Mouse (Mus musculus): ENCODE data around the gene Orai3.
A peak's percentile ranks its signal among the peaks of the same experiment; 100 is the strongest.
"Not testable (repeated sequence)": the region's sequence is repeated elsewhere in the genome, so short reads cannot be mapped to it uniquely, and the experiment has no call there.

Orai3 gene

DNA sequence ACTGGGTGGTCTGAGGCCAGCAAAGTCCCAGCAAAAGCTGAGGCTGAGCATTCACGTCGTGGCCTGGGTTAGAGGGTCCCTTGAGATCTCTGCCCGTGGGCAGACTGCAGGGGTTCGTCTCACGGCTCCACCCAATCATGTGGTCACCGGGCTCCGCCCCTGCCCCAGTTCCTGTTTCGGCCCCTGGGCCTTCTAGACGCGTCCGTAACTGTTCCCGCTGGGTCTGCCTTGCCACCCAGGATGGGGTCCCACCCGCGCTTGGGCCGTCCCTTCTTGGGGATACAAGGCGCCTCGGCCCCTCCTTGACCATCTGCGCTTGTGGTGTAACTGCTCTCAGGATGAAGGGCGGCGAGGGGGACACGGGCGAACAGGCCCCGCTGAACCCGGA is at the start of gene Orai3:
Orai3 (plus strand) TSS at position 165 of the 388 bp plus-strand sequence.
- peak; percentile 88 for DNase-seq (ENCODE audit: low read depth, low spot score)

DNA sequence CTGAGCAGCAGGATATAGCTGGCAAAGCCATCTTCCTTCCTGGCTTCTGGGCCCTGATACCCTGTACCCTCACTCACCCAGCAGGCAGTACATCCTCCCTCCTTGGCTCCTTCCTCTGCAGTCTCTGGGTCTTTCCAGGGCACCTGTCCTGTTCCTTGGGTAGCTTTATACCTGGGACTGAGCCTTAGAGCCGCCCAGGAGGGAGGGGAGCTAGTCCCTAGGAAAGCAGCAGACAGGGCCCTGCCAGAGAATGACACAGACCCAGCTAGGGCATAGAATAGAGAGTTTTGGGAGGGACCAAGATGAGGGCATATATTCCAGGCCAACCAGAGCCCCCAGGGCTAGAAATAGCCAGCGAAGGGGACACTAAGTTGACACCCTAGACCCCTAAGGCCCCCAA is 44.1 kb upstream of the Orai3 start:
- DNase-seq (ENCODE audit: low read depth, low spot score): no peak

DNA sequence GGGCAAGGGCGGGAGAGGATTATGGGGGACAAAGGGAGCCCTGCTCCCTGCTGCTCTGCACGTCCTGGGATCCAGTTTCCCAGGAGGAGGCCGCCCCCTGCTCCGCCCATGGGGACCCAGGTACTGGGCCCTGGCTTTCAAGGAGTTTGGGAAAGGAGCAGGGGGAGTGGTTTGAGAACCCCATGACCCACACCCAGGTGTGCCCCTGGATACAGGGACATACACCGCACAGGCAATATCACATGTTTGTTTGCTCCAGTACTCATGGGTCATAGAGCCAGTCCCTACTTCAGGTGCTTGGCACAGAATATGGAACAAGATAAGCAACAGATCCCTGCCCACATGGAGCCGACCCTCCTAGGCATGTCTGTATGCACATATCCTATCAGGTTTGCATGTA is 43.7 kb upstream of the Orai3 start:
- DNase-seq (ENCODE audit: low read depth, low spot score): no peak

DNA sequence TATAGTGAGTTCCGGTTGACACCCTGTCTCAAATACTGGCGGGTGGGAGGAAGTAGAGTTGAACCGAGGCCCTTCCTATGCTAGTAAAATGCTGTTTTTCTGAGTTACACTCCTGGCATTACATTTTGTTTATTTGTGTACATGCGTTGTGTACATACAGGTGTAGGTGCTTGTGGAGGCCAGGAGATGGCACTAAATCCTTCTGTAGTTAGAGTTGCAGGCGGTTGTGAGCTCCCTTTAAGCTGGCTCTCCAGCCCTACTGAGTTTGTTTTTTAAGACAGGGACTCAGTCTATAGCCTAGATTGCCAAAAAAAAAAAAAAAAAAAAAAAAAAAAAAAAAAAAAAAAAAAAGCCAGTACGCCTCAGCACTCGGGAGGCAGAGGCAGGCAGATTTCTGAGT is 41.7 kb upstream of the Orai3 start:
- DNase-seq (ENCODE audit: low read depth, low spot score): no peak

DNA sequence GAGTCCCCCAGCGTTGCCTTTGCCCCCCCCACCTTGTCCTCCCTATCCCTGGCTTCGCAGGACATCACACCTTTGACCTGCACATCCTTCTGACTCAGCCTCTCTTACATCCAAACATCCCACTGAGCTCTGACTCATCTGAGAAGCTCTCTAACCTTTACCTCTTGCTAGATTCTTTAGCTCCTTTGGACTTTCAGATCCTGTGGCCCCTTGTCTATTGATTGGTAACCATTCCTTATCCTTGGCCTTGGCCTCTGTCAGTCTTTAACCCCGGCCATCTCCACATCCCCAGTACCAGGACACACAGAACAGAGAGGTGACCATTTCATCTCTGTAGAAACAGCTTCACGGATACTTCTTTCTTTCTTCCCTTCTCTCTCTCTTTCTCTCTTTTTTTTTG is 39.4 kb upstream of the Orai3 start:
- no peak for DNase-seq (ENCODE audit: low read depth, low spot score)

DNA sequence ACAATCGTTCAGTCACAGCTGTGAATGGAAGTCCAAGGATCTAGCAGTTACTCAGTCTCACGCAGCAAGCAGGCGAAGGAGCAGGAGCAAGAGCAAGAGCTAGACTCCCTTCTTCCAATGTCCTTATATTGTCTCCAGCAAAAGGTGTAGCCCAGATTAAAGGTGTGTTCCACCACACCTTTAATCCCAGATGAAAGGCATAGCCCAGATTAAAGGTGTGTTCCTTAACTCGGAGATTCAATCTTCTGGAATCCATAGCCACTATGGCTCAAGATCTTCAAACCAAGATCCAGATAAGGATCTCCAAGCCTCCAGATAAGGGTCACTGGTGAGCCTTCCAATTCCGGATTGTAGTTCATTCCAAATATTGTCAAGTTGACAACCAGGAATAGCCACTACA is 37.5 kb upstream of the Orai3 start, which contains the start of gene Ctf2:
Ctf2 (minus strand) TSS at position 101 of the 400 bp plus-strand sequence.
- DNase-seq (ENCODE audit: low read depth, low spot score): not testable (repeated sequence)

DNA sequence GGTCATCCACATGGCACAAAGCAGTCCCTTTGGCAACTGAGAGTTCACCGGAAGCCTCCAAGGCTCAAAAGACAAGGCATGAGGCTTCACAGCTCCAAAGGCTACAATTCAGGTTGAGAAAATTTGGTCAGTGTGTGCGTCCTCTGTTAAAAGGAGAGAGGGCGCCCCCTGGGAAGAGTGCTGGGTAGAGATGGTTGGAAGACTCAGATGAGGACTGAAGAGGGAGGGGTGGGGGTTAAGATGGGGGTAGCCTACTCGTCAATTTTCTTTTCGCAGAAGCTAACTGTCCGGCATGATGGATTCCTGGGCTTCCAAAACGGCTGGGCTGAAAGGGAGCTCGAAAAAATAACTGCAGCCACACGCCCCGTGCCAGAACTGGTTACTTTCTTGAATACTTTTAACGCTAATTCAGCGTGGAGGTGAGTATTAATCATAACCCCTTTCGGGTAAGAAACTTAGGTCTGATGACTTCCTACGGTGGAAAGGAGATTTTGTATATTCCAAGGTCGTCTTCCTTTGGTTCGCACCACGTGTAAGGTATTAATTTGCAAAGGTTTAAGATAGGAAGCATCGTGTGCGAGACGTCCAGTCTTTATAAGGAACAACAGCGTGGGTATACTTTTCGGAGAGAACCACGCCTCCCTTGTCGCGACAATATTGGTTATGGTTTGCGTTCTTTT is 25.1 kb upstream of the Orai3 start, which contains the start of gene Fbxl19:
Fbxl19 (plus strand) TSS at position 178 of the 680 bp plus-strand sequence.
- peak; percentile 88 for DNase-seq (ENCODE audit: low read depth, low spot score)

DNA sequence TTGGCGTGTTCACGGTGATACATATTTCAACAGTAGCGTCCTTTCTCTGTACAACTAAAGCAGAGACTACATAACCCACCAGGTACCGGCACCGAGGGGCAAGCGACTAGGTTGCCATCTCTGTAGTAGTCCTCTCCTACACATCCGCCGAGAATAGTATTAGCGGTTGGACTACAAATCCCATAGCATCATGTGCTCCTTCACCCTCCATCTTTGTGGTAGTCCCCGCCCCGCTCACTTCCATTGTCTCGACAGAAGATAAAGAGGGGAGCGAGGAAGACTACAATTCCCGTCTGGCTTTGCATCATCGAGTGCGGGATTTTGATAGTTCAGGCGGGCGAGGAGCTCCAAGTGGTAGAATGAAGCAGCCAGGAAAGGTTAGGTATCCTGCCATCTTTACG is 24.4 kb upstream of the Orai3 start:
- DNase-seq (ENCODE audit: low read depth, low spot score): peak; percentile 100

DNA sequence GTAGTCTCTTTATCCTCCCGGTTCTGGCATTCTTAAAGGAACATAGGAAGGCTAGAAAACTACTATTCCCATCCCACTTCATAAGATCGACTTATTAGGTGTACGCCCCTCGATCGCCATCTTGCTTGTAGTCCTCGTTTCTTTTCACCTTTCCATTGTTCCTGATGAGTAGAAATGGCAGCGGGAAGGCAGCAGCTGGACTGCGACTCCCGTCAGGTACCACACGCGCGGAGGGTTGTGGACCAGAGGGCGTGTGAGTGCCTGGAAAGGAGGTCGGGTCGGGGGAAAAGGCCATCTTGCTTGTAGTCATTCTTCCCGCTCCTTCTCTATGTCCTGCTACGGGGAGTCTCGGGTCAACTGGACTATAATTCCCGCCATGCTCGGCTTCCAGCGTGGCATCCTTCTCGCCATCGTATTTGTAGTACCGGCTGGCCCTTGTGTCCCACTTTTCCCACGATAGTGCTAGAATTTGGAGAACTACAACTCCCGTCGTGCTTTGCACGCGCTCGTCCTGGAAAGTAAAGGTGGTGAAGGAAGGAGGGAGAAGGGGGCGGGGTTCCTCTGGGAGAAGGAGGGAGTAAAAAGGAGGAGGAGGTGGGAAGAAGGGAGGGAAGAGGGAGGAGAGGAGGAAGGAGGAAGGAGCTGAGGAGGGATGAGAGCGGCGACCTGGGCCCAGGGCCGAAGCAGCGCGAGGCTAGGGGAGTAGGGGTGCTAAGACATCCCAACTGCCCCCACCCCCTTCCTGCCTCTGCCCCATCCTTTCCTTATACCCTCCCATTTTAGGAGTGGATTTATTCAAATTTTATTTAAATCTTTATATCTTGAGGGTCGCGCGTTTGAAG is 23.7 kb upstream of the Orai3 start:
- DNase-seq (ENCODE audit: low read depth, low spot score): peak; percentile 100

DNA sequence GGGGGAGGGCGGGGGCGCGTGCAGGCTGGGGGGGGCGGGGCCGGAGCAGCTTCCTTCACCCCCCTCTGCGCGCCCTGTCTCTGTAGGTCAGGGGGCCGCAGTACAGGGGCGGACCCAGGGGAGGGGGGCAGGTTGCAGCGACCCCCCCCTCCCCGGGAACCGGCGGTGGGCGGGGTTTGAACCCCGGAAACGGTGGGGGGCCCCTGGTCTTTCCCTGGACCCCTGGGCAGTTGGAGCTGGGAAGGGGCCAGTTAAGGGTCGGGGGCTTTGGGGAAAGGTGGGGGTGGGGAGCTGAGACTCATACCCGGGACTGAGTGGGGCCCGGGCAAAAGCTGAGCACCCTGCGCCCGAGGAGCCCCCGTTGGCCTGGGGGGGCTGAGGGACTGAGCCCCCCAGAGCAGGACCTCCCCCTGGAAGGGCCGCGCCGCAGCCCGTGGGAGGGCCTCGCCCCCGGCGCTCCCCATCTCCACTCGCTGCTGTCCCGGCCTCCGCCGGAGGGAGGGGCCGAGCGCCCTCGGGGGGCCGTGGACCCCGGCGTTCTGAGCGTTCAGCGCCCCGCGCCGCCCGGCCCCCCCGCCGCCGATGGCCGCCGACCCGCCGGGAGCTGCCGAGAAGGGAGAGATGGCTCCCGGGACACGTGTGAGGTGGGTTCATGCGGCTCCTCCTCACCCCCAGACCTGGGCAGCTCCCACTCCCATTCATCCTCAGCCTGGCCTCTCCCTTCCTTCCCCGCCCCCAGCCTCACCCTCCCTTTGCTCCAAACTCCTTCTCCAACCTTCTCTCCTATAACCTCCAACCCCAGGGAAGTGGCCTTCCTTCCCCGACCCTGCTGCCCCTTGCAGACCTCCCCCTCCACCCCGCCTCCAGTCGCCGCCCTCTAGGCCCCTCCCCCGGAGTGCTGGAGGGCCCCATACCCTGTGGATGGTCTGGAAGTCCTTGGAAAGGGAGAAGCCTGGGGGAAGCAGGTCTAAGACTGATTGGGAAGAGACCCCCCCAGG is 22.8 kb upstream of the Orai3 start:
- DNase-seq (ENCODE audit: low read depth, low spot score): no peak

DNA sequence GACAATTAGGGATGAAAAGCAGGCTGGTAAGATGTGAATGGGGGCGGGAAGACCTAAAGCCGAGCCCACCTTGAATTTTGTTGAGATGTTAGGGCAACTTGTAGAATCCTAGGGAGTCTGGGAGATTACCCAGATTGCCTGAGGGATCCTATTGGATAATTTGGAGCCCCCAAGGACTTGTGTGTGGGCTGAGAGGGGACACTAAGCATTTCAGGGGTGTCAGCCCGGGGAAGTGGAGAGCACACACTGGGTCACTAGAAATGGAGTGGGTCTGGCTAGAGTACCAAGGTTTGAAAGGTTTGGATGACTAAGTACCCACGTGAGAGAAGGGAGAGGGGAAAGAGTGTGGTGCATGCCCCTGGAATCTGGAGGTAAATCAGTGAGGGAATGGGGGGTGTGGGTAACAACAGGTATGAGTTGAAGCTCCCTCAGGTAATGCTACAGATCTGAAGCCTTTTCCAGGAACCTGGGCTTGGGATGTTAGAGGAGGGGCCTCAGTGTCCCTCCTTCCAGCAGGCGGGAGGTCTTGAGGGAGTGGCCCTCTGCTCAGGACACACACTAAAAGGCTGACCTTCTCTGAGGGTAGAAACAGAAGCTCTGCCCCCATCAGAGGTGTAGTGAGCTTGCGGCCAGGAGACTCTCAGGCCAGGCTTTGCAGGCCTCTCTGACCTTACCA is 21.9 kb upstream of the Orai3 start:
- no peak for DNase-seq (ENCODE audit: low read depth, low spot score)

DNA sequence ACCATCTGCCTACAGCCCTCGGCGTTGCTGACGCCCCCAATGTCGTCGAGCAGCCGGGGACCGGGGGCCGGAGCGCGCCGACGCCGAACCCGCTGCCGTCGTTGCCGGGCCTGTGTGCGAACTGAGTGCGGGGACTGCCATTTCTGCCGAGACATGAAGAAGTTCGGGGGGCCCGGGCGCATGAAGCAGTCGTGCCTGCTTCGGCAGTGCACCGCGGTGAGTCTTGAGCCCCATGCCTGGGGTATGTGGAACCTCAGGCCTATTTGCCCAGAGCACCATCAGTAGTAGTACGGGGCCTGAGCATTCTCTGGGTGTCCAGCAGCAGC is 21.4 kb upstream of the Orai3 start:
- no peak for DNase-seq (ENCODE audit: low read depth, low spot score)

DNA sequence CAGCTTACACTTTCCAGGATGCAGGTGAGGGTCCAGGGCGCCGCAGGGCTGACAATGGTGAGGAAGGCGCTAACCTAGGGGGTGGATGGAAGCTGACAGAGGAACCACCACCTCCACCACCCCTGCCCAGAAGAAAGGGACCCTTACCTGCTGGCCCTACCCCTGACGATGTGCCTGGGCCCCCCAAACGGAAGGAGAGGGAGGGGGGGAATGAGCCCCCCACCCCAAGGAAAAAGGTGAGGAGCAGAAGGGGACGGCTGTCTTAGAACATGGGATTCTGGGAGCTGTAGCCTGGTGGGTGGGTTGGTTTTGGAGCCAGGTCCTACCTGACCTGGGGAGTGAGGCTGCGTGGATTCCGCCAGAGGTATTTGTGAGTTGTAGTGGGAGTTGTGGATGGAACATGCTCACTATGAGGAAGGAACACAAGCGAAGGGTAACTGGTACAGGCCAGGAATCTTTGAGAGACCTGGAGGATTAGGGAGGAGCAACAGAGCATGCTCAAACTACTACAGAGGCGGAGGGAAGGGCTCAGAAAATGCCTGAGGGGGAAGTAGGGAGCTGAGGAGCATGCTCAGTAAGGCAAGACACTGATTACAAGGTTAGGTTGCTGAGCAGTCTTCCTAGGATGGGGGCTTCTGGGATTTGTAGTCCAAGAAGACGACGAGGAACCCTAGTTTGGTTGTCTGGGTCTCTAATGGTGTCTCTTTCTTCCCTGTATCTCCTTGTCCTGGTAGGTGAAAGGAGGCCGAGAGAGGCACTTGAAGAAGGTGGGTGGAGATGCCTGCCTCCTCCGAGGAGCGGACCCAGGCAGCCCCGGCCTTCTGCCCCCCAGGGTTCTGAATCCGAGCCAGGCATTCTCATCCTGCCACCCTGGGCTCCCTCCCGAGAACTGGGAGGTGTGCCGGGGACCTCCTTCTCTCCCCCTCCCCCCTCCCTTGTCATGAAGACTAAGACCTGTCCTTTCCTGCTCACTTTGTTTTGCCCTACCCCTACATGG is 19.2 kb upstream of the Orai3 start:
- DNase-seq (ENCODE audit: low read depth, low spot score): peak; percentile 96

DNA sequence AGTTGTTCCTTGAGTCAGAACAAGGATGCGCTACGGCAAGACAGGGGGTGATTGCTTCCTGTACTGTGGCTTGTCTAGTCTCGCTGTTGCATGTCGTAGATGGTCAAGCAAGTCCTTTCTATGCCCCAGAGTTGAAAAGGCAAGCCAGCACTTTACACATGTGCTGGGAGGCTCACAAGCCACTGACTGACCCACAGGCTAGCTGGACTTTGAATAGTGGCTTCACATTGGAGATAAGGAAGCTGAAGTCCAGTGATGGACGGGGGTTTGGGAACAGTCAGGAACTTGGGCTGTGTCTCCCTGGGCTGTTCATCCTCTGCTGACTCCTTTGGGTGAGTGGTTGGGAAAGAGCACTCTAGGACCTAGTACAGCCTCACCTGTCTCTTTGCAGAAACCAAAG is 18.0 kb upstream of the Orai3 start:
- DNase-seq (ENCODE audit: low read depth, low spot score): no peak

DNA sequence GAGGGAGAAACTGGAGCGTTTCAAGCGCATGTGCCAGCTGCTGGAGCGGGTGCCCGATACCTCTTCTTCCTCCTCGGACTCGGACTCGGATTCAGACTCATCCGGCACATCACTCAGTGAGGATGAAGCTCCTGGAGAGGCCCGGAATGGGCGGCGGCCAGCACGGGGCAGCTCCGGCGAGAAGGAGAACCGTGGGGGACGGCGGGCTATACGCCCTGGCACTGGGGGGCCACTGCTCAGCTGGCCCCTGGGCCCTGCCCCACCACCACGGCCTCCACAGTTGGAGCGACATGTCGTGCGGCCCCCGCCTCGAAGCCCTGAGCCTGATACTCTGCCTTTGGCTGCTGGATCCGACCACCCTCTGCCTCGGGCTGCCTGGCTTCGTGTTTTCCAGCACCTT is 17.5 kb upstream of the Orai3 start:
- DNase-seq (ENCODE audit: low read depth, low spot score): no peak

DNA sequence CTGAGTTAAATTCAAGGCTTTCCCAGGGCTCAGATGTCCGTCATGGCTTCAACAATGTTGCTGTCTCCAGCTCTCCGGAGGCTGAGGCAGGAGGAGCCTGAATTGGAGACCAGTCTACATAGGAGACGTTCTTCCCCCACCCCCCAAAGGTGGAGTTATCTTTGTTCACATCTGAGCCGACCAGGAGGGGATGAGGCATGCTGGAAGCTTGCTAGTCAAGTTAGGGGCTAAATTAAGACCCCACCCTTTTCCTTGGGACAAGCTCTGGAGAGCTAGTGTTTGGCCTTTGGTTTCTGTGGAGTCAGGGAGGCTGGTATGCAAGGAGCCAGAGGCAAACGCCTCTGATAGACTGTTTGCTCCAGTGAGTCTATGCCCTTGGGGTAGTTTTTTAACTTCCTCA is 16.5 kb upstream of the Orai3 start:
- DNase-seq (ENCODE audit: low read depth, low spot score): no peak

DNA sequence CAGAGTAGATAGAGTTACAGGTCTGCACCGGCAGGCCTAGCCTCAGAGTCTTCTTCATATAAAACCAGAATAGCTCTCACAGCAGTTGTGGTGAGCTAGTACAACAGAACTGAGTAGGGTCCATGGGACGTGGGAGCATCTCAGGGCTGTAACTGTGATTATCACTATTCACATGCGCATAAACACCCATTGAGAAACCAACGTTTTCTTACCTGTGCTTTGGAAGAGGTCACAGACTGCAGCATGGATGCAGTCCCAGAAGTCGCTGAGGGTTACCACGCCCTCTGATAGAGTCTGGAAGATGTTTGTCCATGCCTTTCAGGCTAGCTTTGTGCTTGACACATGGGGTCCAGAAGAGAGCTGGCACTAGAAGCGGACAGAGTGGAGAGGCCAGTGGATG is 15.9 kb upstream of the Orai3 start:
- no peak for DNase-seq (ENCODE audit: low read depth, low spot score)

DNA sequence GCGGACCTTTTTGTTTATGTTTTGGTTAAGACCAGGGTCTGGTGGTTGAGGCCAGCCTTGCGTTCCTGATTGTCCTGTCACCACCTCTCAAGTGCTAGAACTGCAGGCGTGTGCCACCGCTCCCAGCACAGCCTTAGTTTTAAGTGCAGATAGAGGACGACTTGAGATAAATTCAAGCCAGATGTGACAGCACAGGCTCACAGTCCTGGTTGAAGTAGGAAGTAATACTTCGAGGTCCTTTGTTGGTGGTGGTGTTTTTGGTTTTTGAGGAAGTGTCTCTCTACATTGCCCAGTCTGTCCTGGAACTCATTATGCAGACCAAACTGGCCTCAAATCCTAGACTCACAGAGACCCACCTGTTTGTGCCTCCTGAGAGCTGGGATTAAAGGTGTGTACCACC is 9.9 kb upstream of the Orai3 start:
- DNase-seq (ENCODE audit: low read depth, low spot score): no peak

DNA sequence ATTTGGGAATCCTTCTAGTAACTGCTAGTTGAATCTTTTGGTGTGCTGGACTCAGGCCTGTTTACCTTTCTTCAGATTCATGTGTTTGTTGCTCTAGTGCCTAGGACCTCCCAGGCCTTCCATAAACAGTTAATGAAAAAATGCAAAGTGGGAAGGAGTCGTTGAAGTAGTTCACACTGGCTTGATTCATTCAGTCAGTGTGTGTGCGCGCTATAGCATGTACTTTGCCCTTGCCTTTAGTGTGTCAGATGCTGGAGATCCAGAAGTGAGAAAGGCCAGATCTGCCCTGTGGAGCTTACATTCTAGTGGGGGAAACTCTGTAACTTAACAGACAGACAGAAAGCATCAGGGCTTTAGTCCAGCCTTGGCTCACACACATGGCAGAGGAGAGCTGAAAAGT is 9.1 kb upstream of the Orai3 start:
- DNase-seq (ENCODE audit: low read depth, low spot score): no peak

DNA sequence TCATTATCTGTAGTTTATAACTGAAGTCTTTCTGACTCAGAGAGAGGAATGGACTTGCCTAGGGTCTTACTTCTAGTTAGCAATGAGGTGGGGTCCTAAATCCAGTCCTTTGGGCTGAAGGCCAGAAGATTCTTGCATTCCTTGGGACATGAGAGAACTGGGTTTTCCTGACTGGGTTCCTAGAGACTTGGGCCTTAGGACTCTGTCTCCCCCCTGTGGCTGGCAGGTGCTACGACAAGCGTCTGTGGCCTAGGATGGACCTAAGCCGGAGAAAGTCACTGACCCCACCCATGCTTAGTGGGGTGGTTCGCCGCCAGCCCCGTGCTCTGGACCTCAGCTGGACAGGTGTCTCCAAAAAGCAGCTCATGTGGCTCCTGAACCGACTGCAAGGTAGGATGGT is 8.6 kb upstream of the Orai3 start:
- DNase-seq (ENCODE audit: low read depth, low spot score): peak; percentile 86

All from brain, adult 2 months (tissue).